Mouse (Mus musculus): ENCODE data around the gene Bad. TPM values are rescaled to one million over a fixed set of nuclear protein-coding genes. Genes with fewer than 3 reads are reported as not detected.

The Bad gene
- polyA plus RNA-seq, 1 experiment from 2014 or later: 1.6 TPM

Other genes with a start within 250 kb of the Bad start
- gene Rps6ka4, start 101.2 kb upstream of the Bad start, polyA plus RNA-seq (2014; fragmentation: Illumina TruSeq; extraction: RNeasy Lipid Tissue Mini Kit (QIAGEN cat#74804); ENCODE audit: low read depth, low replicate concordance): not detected
- not detected for gene Ccdc88b, start 83.7 kb upstream of the Bad start, polyA plus RNA-seq (2014; fragmentation: Illumina TruSeq; extraction: RNeasy Lipid Tissue Mini Kit (QIAGEN cat#74804); ENCODE audit: low read depth, low replicate concordance)
- 9.6 TPM for gene Trmt112, start 32.2 kb upstream of the Bad start, polyA plus RNA-seq (2014; fragmentation: Illumina TruSeq; extraction: RNeasy Lipid Tissue Mini Kit (QIAGEN cat#74804); ENCODE audit: low read depth, low replicate concordance)
- gene Prdx5, start 31.8 kb upstream of the Bad start, polyA plus RNA-seq (2014; fragmentation: Illumina TruSeq; extraction: RNeasy Lipid Tissue Mini Kit (QIAGEN cat#74804); ENCODE audit: low read depth, low replicate concordance): 22.6 TPM
- gene Esrra, start 20.0 kb upstream of the Bad start, polyA plus RNA-seq (2014; fragmentation: Illumina TruSeq; extraction: RNeasy Lipid Tissue Mini Kit (QIAGEN cat#74804); ENCODE audit: low read depth, low replicate concordance): 16.9 TPM
- gene Catsperz, start 16.5 kb upstream of the Bad start, polyA plus RNA-seq (2014; fragmentation: Illumina TruSeq; extraction: RNeasy Lipid Tissue Mini Kit (QIAGEN cat#74804); ENCODE audit: low read depth, low replicate concordance): not detected
- gene Kcnk4, start 7.3 kb upstream of the Bad start, polyA plus RNA-seq (2014; fragmentation: Illumina TruSeq; extraction: RNeasy Lipid Tissue Mini Kit (QIAGEN cat#74804); ENCODE audit: low read depth, low replicate concordance): not detected
- 0.73 TPM for gene Gpr137, start 619 bp downstream of the Bad start, polyA plus RNA-seq (2014; fragmentation: Illumina TruSeq; extraction: RNeasy Lipid Tissue Mini Kit (QIAGEN cat#74804); ENCODE audit: low read depth, low replicate concordance)
- gene Ppp1r14b, start 33.1 kb downstream of the Bad start, polyA plus RNA-seq (2014; fragmentation: Illumina TruSeq; extraction: RNeasy Lipid Tissue Mini Kit (QIAGEN cat#74804); ENCODE audit: low read depth, low replicate concordance): 4.9 TPM
- 16.1 TPM for gene Plcb3, start 34.6 kb downstream of the Bad start, polyA plus RNA-seq (2014; fragmentation: Illumina TruSeq; extraction: RNeasy Lipid Tissue Mini Kit (QIAGEN cat#74804); ENCODE audit: low read depth, low replicate concordance)
- gene Fkbp2, start 38.6 kb downstream of the Bad start, polyA plus RNA-seq (2014; fragmentation: Illumina TruSeq; extraction: RNeasy Lipid Tissue Mini Kit (QIAGEN cat#74804); ENCODE audit: low read depth, low replicate concordance): 7.6 TPM
- gene Vegfb, start 45.8 kb downstream of the Bad start, polyA plus RNA-seq (2014; fragmentation: Illumina TruSeq; extraction: RNeasy Lipid Tissue Mini Kit (QIAGEN cat#74804); ENCODE audit: low read depth, low replicate concordance): 6.6 TPM
- gene Dnajc4, start 50.7 kb downstream of the Bad start, polyA plus RNA-seq (2014; fragmentation: Illumina TruSeq; extraction: RNeasy Lipid Tissue Mini Kit (QIAGEN cat#74804); ENCODE audit: low read depth, low replicate concordance): not detected
- gene Nudt22, start 54.3 kb downstream of the Bad start, polyA plus RNA-seq (2014; fragmentation: Illumina TruSeq; extraction: RNeasy Lipid Tissue Mini Kit (QIAGEN cat#74804); ENCODE audit: low read depth, low replicate concordance): not detected
- gene Trpt1, start 54.3 kb downstream of the Bad start, polyA plus RNA-seq (2014; fragmentation: Illumina TruSeq; extraction: RNeasy Lipid Tissue Mini Kit (QIAGEN cat#74804); ENCODE audit: low read depth, low replicate concordance): 1.1 TPM
- 0.38 TPM for gene Fermt3, start 77.6 kb downstream of the Bad start, polyA plus RNA-seq (2014; fragmentation: Illumina TruSeq; extraction: RNeasy Lipid Tissue Mini Kit (QIAGEN cat#74804); ENCODE audit: low read depth, low replicate concordance)
- gene Stip1, start 98.1 kb downstream of the Bad start, polyA plus RNA-seq (2014; fragmentation: Illumina TruSeq; extraction: RNeasy Lipid Tissue Mini Kit (QIAGEN cat#74804); ENCODE audit: low read depth, low replicate concordance): 30.8 TPM
- gene Macrod1, start 114.9 kb downstream of the Bad start, polyA plus RNA-seq (2014; fragmentation: Illumina TruSeq; extraction: RNeasy Lipid Tissue Mini Kit (QIAGEN cat#74804); ENCODE audit: low read depth, low replicate concordance): 2.6 TPM
- gene Flrt1, start 163.9 kb downstream of the Bad start, polyA plus RNA-seq (2014; fragmentation: Illumina TruSeq; extraction: RNeasy Lipid Tissue Mini Kit (QIAGEN cat#74804); ENCODE audit: low read depth, low replicate concordance): 0.25 TPM